Mouse (Mus musculus) heart, embryonic 16.5 days (tissue): ENCODE data around the gene Zc3h12a. TPM values are rescaled to one million over a fixed set of nuclear protein-coding genes. Genes with fewer than 3 reads are reported as not detected.

Experiments
- ATAC-seq: fragments of 200-750 bp; cut with Nextera tagmentation; replicated peaks from 2 replicates; pipeline ENCODE4 v1.8.0; 2017; ENCODE audit warnings: moderate number of reproducible peaks; ENCODE audit not compliant: insufficient read depth, low FRiP score; ENCODE audit errors: extremely low read depth
- H3K27ac ChIP-seq: fragments of 300-500 bp; sonication (generic); 2 replicates; pipeline ENCODE4 v1.5.1; 2014; ENCODE audit warnings: mild to moderate bottlenecking, low read length, control low read depth, moderate library complexity
- H3K27me3 ChIP-seq: fragments of 300-500 bp; sonication (generic); 2 replicates; pipeline ENCODE4 v1.6.1; 2014; ENCODE audit warnings: low read length, mixed read lengths; ENCODE audit not compliant: control insufficient read depth, insufficient read depth
- H3K36me3 ChIP-seq: fragments of 300-500 bp; sonication (generic); 2 replicates; pipeline ENCODE4 v1.6.1; 2014; ENCODE audit not compliant: control insufficient read depth, insufficient read depth
- H3K4me1 ChIP-seq: fragments of 300-500 bp; sonication (generic); 2 replicates; pipeline ENCODE4 v1.6.1; 2014; ENCODE audit warnings: low read length, mixed read lengths; ENCODE audit not compliant: control insufficient read depth, insufficient read depth
- H3K4me2 ChIP-seq: fragments of 300-500 bp; sonication (generic); 2 replicates; pipeline ENCODE4 v1.6.1; 2014; ENCODE audit warnings: low read depth, mild to moderate bottlenecking, control low read depth, low read length
- H3K4me3 ChIP-seq: fragments of 300-500 bp; sonication (generic); 2 replicates; pipeline ENCODE4 v1.5.1; 2014; ENCODE audit warnings: mild to moderate bottlenecking, control low read depth, low read length
- H3K9ac ChIP-seq: fragments of 300-500 bp; sonication (generic); 2 replicates; pipeline ENCODE4 v1.6.1; 2014; ENCODE audit warnings: low read length, control low read depth
- H3K9me3 ChIP-seq: fragments of 300-500 bp; sonication (generic); replicated peaks from 2 replicates; pipeline ENCODE4 v1.6.1; 2016; ENCODE audit warnings: low read length; ENCODE audit not compliant: control insufficient read depth
- WGBS: fragments of 180-500 bp; shearing (Covaris S2); extraction: QIAGEN DNeasy Blood & Tissue Kit; methylation state at CpG from one replicate; pipeline ENCODE4 v1.1.7; 2014; 5-methylcytosine and 5-hydroxymethylcytosine counted together
- polyA plus RNA-seq: library from polyadenylated mRNA; unstranded; fragments of >200 nt; fragmentation: Nextera tagmentation; extraction: Ambion mirVana; gene quantifications from 2 replicates; pipeline ENCODE4 v1.2.1, GENCODE M21; 2015

The Zc3h12a gene
- polyA plus RNA-seq, 1 experiment from 2014 or later = 1.6 TPM

DNA sequence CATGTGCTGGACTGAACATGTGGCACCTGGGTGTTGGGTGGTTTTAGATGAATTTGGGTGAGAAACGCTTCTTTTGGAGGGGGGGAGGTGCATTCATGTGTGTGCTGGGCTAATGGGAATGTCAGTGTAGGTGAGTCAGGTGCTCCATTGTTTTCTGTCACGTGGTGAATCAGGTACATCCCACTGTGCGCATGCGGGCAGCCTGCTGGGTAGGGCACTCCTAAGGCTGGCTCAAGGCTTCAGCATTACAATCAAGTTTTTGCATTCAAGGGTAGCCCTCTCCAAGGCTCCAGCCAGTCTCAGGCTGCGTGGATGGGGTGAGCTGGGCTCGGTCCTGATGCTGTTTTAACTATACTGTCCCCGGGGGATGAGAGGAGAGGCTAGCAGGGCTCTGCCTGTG lies 35.1 kb upstream of the Zc3h12a start:
- 53% methylated on average over 7 of the region's 7 CpGs for WGBS
- H3K27ac ChIP-seq = no peak overlapping the region
- H3K27me3 ChIP-seq = no peaks in the 10 kb centered on the region
- ATAC-seq = no peak
- H3K9me3 ChIP-seq = no peaks in the 10 kb centered on the region; the same call in 1 of the 2 replicates
- no peak overlapping the region for H3K9ac ChIP-seq
- H3K36me3 ChIP-seq = no peaks in the 10 kb centered on the region
- H3K4me2 ChIP-seq = no peak overlapping the region
- no peak overlapping the region for H3K4me3 ChIP-seq
- no peaks in the 10 kb centered on the region for H3K4me1 ChIP-seq

DNA sequence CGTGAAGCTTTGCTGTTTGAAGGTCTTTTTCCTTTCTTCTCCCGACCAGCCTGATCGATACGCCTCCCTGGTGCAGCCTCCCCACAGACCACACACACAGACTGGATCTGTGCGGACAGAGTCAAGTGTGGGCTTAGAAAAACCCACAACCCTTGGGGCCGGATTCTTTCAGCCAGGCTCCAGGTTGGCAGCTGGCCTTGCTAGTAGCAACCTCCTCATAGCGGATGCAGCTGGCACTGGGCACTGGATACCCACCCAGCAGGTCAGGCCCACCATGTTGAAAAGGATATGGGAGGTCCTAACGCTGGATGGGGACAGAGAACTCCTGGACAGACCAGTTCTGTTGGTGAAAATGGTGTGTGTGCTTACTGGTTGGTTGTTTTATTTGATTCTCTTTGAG lies 33.8 kb upstream of the Zc3h12a start:
- H3K4me2 ChIP-seq = no peak overlapping the region
- H3K27me3 ChIP-seq = no peaks in the 10 kb centered on the region
- no peak overlapping the region for H3K9ac ChIP-seq
- H3K36me3 ChIP-seq = no peaks in the 10 kb centered on the region
- H3K9me3 ChIP-seq = no peaks in the 10 kb centered on the region; the same call in 1 of the 2 replicates
- H3K27ac ChIP-seq = no peak overlapping the region
- 65% methylated on average over 8 of the region's 8 CpGs for WGBS
- no peak for ATAC-seq
- H3K4me3 ChIP-seq = no peak overlapping the region
- H3K4me1 ChIP-seq = no peaks in the 10 kb centered on the region

DNA sequence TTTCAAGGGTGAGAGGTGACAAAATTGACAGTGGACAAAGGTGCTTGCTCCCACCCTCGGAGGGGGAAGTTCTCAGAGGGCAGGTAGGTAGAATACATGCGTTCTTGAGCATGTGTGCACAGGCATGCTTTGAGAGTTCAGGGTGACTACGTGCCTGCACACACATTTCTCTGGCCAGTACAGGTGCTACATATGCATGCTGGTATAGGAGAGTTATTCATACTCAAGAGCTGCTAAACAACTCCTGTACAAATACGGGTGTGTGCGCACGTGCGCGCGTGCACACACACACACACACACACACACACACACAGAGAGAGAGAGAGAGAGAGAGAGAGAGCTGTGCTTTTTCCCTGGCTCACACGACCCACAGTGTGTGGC lies 33.3 kb upstream of the Zc3h12a start:
- no peak overlapping the region for H3K4me3 ChIP-seq
- WGBS = 73% methylated on average over 10 of the region's 10 CpGs
- no peaks in the 10 kb centered on the region; the same call in 1 of the 2 replicates for H3K9me3 ChIP-seq
- no peaks in the 10 kb centered on the region for H3K36me3 ChIP-seq
- no peaks in the 10 kb centered on the region for H3K4me1 ChIP-seq
- H3K27ac ChIP-seq = no peak overlapping the region
- H3K27me3 ChIP-seq = no peaks in the 10 kb centered on the region
- no peak for ATAC-seq
- no peak overlapping the region for H3K9ac ChIP-seq
- H3K4me2 ChIP-seq = no peak overlapping the region

DNA sequence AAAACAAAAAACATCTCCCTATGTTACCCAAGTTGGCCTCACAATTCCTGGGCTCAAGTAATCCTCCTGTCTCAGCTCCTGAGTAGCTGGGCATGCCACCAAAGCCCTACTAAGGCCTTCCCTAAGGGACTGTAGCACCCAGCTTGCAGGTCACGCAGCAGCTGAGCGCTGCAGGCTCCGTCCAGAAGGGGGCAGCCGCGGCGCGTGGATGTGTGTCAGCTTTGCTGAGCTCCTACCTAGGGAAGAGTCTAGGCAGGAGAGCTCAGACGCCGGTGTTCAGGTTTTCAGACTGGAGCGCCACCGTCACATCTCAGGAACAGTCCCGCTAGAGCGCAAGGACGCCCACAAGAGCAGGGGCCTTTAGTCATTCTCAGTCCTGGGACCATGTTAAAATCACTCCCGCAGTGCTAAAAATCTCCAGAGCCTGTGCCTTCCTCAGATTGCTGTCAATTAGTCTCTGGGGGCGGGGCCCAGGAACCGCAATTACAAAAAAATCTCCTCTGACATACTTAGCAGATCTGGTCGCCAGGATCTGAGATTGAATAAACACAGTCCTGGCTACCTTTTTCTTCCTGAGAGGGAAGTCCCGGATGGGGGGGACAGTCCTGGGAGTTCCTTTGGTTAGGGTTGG lies 32.8 kb upstream of the Zc3h12a start:
- no peak for ATAC-seq
- H3K36me3 ChIP-seq = no peaks in the 10 kb centered on the region
- no peaks in the 10 kb centered on the region for H3K27me3 ChIP-seq
- H3K9me3 ChIP-seq = no peaks in the 10 kb centered on the region
- H3K4me1 ChIP-seq = no peaks in the 10 kb centered on the region
- peak overlapping the region; percentile 39 for H3K4me2 ChIP-seq
- H3K27ac ChIP-seq = no peak overlapping the region
- H3K9ac ChIP-seq = no peak overlapping the region
- no peak overlapping the region for H3K4me3 ChIP-seq
- WGBS = 8% methylated on average over 19 of the region's 19 CpGs

DNA sequence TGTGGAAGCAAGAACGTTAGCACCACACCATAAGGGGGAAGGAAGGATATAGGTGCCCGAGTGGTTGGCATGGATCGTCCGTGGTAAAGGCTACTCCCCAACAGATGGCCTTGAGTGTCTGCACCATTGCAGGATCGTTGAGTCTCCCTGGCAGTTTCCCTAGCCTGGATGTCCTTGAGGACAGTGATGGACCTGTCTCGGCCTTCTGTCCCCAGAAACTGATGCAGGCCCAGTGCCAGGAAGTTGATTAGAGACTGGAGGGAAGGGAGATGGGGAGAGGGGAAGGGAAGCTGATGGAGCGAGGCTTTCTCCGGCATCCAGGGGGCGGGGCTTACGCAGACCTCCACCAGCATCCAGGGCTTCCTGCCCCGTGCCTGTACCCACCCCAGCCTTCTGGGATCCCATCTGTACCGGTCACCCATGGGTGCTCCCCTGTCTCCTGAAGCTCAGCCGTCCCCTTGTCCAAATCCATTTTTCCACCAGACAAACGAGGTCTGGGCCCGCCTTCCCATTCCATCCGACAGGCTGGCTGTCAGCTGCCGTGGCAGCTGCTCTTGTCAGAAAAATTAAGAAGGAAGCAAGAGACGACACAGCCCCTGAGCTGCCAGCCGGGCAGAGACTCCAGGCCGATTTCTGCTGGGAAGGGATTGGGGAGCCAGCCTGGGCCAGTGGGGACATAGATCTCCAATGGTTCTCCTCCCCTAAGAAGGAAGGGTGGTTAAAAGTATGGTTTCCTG lies 31.1 kb upstream of the Zc3h12a start:
- Histone ChIP-seq H3K4me3 (no peak overlapping the region), H3K9me3 (no peaks in the 10 kb centered on the region), H3K9ac (no peak overlapping the region), H3K27ac (no peak overlapping the region), H3K4me2 (no peak overlapping the region), H3K27me3 (no peaks in the 10 kb centered on the region), H3K4me1 (no peaks in the 10 kb centered on the region), H3K36me3 (no peaks in the 10 kb centered on the region)
- WGBS = 54% methylated on average over 20 of the region's 20 CpGs
- no peak for ATAC-seq

DNA sequence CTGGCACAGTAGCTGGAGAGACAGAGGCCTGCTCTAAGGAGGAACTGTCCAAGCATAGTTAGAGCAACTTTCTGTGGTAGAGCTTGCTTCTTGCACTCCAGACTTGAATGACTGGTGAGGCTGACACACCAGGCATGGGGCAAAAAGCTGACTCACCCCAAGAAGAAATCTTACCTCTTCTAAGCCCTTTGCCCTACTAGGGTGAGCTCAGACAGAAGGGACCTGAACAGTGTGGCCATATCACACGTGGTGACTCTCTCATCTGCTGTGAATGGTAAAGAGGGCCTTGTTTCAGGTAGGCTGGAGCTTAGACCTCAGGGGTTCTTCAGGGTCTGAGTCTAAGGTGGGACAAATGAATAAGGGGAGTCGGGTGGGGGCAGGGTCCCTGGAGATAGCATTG lies 30.4 kb upstream of the Zc3h12a start:
- no peaks in the 10 kb centered on the region for H3K9me3 ChIP-seq
- no peak overlapping the region for H3K9ac ChIP-seq
- 73% methylated on average over 2 of the region's 2 CpGs for WGBS
- no peak for ATAC-seq
- no peaks in the 10 kb centered on the region for H3K36me3 ChIP-seq
- no peak overlapping the region for H3K4me2 ChIP-seq
- H3K27me3 ChIP-seq = no peaks in the 10 kb centered on the region
- no peaks in the 10 kb centered on the region for H3K4me1 ChIP-seq
- H3K27ac ChIP-seq = no peak overlapping the region
- no peak overlapping the region for H3K4me3 ChIP-seq

GRCm38 (mm10) chr4:125157322-125157721 lies 29.7 kb upstream of the Zc3h12a start:
- H3K9ac ChIP-seq = no peak overlapping the region
- H3K4me2 ChIP-seq = no peak overlapping the region
- no peaks in the 10 kb centered on the region for H3K9me3 ChIP-seq
- 61% methylated on average over 3 of the region's 3 CpGs for WGBS
- ATAC-seq = no peak
- H3K4me1 ChIP-seq = no peaks in the 10 kb centered on the region
- no peak overlapping the region for H3K27ac ChIP-seq
- H3K4me3 ChIP-seq = no peak overlapping the region
- H3K27me3 ChIP-seq = no peaks in the 10 kb centered on the region
- no peaks in the 10 kb centered on the region for H3K36me3 ChIP-seq

DNA sequence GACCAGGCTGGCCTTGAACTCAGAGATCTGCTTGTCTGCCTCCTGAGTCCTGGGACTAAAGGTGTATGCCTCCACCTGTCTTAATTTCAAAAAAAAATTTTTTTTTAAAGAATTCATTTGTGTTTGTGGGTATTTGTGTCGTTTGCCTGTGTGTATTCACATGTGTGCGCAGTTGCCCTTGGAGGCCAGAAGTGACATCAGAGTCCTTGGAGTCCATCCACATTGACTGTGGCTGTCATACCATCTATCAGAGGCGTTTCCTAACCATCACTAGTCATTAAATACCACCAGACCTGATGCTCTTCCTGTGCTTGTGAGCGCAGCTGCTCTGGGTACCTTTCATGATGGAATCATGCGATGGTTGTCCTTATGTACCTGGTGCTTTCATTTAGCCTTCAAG lies 28.0 kb upstream of the Zc3h12a start:
- Histone ChIP-seq H3K27ac (no peak overlapping the region), H3K4me2 (no peak overlapping the region), H3K9ac (no peak overlapping the region), H3K36me3 (no peaks in the 10 kb centered on the region), H3K9me3 (no peaks in the 10 kb centered on the region), H3K27me3 (0 out of 2 replicates have a peak, but pooled peaks cover 2% of the 10 kb centered on the region), H3K4me1 (no peaks in the 10 kb centered on the region), H3K4me3 (no peak overlapping the region)
- WGBS = 77% methylated on average over 5 of the region's 5 CpGs
- ATAC-seq = no peak

DNA sequence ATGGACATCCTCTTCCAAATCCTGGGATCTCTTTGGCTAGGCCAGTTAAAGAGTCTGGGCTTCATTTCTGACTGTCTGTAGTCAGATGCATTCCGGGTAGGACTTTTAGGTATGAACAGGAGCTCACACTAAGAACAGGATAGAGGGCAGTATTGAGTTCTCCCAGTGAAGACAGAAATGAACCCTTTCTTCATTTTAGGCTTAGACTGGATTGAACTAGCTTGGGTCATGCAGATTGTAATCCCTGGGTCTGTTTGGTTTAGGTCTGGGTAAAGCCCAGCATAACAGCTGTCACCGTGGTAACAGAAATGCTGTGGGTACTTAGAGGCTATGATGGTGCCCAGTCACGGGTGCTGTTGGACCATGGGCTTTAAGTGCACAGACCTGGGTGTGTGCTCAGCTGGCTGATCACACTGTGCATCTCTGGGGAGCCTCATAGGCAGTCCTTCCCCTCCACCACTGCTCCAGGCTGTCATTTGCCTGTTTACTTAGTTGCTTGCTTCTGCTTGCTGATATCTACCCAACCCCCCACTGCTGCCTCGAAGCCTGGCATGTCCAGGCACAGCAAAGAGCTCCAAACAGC lies 26.1 kb upstream of the Zc3h12a start:
- Histone ChIP-seq H3K27me3 (0 out of 2 replicates have a peak, but pooled peaks cover 2% of the 10 kb centered on the region), H3K27ac (no peak overlapping the region), H3K9ac (no peak overlapping the region), H3K4me1 (no peaks in the 10 kb centered on the region), H3K36me3 (no peaks in the 10 kb centered on the region), H3K9me3 (no peaks in the 10 kb centered on the region), H3K4me3 (no peak overlapping the region), H3K4me2 (no peak overlapping the region)
- no peak for ATAC-seq
- 62% methylated on average over 4 of the region's 4 CpGs for WGBS
